Mouse (Mus musculus) heart, adult 2 months (tissue): Measurements from ENCODE around the gene Rnf223.

ENCODE experiments used
- CTCF ChIP-seq: fragments of 200-600 bp; IDR thresholded peaks from 2 replicates; pipeline ENCODE4 v1.8.1; 2022; ENCODE audit warnings: antibody characterized with exemption, mild to moderate bottlenecking, moderate library complexity
- EP300 ChIP-seq: fragments of 200-500 bp; IDR thresholded peaks from 2 replicates; pipeline ENCODE4 v1.6.1; 2011; ENCODE audit warnings: low read depth, low read length, control low read depth; ENCODE audit not compliant: insufficient read depth

- TF ChIP-seq CTCF = no peak
- no peak for TF ChIP-seq EP300
Observed at GRCm38 (mm10) chr4:156100501-156100900, 29.8 kb upstream of the Rnf223 start.
